Mouse (Mus musculus) embryo, embryonic 11.5 days (tissue): ENCODE measurements around the gene Cbln1.

Source experiments
- DNase-seq: peaks from one replicate; pipeline ENCODE4 v3.0.0-alpha.2; 2012; ENCODE audit warnings: low read depth, low spot score

Cbln1 gene

GRCm38 (mm10) chr8:87469931-87470833 lies 2.2 kb downstream of the Cbln1 start:
- DNase-seq: no peak

GRCm38 (mm10) chr8:87468958-87469815 lies 3.2 kb downstream of the Cbln1 start:
- DNase-seq: no peak

- DNase-seq: no peak
Observed at GRCm38 (mm10) chr8:87468416-87468957, 3.9 kb downstream of the Cbln1 start.

GRCm38 (mm10) chr8:87467906-87468305 lies 4.5 kb downstream of the Cbln1 start:
- no peak for DNase-seq

GRCm38 (mm10) chr8:87466936-87467602 lies 5.3 kb downstream of the Cbln1 start:
- DNase-seq: no peak

- no peak for DNase-seq
Observed at GRCm38 (mm10) chr8:87466335-87466734, 6.1 kb downstream of the Cbln1 start.

- no peak for DNase-seq
Observed at GRCm38 (mm10) chr8:87464446-87464845, 8.0 kb downstream of the Cbln1 start.

- no peak for DNase-seq
Observed at GRCm38 (mm10) chr8:87461801-87462200, 10.6 kb downstream of the Cbln1 start.

GRCm38 (mm10) chr8:87456949-87457348 lies 15.5 kb downstream of the Cbln1 start:
- DNase-seq: no peak

- no peak for DNase-seq
Observed at GRCm38 (mm10) chr8:87452815-87453214, 19.6 kb downstream of the Cbln1 start.

- no peak for DNase-seq
Observed at GRCm38 (mm10) chr8:87451737-87452136, 20.7 kb downstream of the Cbln1 start.

GRCm38 (mm10) chr8:87434592-87434991 lies 37.8 kb downstream of the Cbln1 start:
- no peak for DNase-seq

GRCm38 (mm10) chr8:87427188-87427587 lies 45.2 kb downstream of the Cbln1 start:
- no peak for DNase-seq

GRCm38 (mm10) chr8:87424706-87425105 lies 47.7 kb downstream of the Cbln1 start:
- no peak for DNase-seq

GRCm38 (mm10) chr8:87421697-87422096 lies 50.7 kb downstream of the Cbln1 start:
- DNase-seq: no peak
